Comparison of ENCODE assay signal across 29 mouse cellular contexts in genomic region chr5:24103841-24104240, GRCm38 (mm10). TPM values are rescaled to one million over a fixed set of nuclear protein-coding genes. Genes with fewer than 3 reads are reported as not detected.
A peak's percentile ranks its signal among the peaks of the same experiment; 100 is the strongest.
DNase-seq lines count a peak whose midpoint lies in the region; ATAC-seq lines count a peak whose summit lies in the region.
"Had no signal": no experiment of that assay in that cellular context is flagged by ENCODE, and none has a peak within 500 bp of the region (broad histone marks: within the 10 kb centered on the region; RNA-seq: fewer than 3 reads in every experiment).

No protein-coding gene starts in this region.

- no peaks in the 10 kb centered on the region for H3K27me3 ChIP-seq in hindbrain, embryonic 13.5 days
- no peaks in the 10 kb centered on the region for H3K27me3 ChIP-seq in hindbrain, embryonic 11.5 days (ENCODE audit: control insufficient read depth, insufficient read depth, low read length)
- H3K27me3 ChIP-seq in neural tube, embryonic 12.5 days (replicated peaks) = no peaks in the 10 kb centered on the region
- no peaks in the 10 kb centered on the region for H3K27me3 ChIP-seq in neural tube, embryonic 15.5 days (replicated peaks)
- H3K27me3 ChIP-seq: embryonic facial prominence, embryonic 12.5 days; limb, embryonic 13.5 days; lung, embryonic 15.5 days had no signal

- 54% methylated on average over 2 of the region's 2 CpGs for WGBS in hindbrain, embryonic 13.5 days
- WGBS in hindbrain, embryonic 11.5 days = 67% methylated on average over 2 of the region's 2 CpGs
- WGBS in neural tube, embryonic 12.5 days = 71% methylated on average over 2 of the region's 2 CpGs
- 53% methylated on average over 2 of the region's 2 CpGs for WGBS in neural tube, embryonic 15.5 days

- no peak overlapping the region; the same call in 1 of the 2 replicates for H3K4me3 ChIP-seq in hindbrain, embryonic 13.5 days
- no peak overlapping the region for H3K4me3 ChIP-seq in hindbrain, embryonic 11.5 days (ENCODE audit: low read depth, low read length)
- H3K4me3 ChIP-seq in neural tube, embryonic 12.5 days = no peak overlapping the region
- no peak overlapping the region for H3K4me3 ChIP-seq in neural tube, embryonic 15.5 days (replicated peaks)
- H3K4me3 ChIP-seq: embryonic facial prominence, embryonic 12.5 days; limb, embryonic 13.5 days; lung, embryonic 15.5 days had no signal

- no peaks in the 10 kb centered on the region for H3K9me3 ChIP-seq in hindbrain, embryonic 13.5 days
- no peaks in the 10 kb centered on the region for H3K9me3 ChIP-seq in hindbrain, embryonic 11.5 days (ENCODE audit: control insufficient read depth, low read length)
- no peaks in the 10 kb centered on the region for H3K9me3 ChIP-seq in neural tube, embryonic 12.5 days
- no peaks in the 10 kb centered on the region for H3K9me3 ChIP-seq in neural tube, embryonic 15.5 days (replicated peaks)
- H3K9me3 ChIP-seq: embryonic facial prominence, embryonic 12.5 days; G1E; limb, embryonic 13.5 days; lung, embryonic 15.5 days had no signal

- H3K9ac ChIP-seq in hindbrain, embryonic 13.5 days = 0 out of 2 replicates have a peak overlapping the region, but pooled peaks have one; percentile 15
- H3K9ac ChIP-seq in hindbrain, embryonic 11.5 days (ENCODE audit: low read depth, low read length) = no peak overlapping the region
- no peak overlapping the region for H3K9ac ChIP-seq in neural tube, embryonic 12.5 days
- no peak overlapping the region for H3K9ac ChIP-seq in neural tube, embryonic 15.5 days (replicated peaks)
- H3K9ac ChIP-seq: embryonic facial prominence, embryonic 12.5 days; limb, embryonic 13.5 days; lung, embryonic 15.5 days had no signal

- no peaks in the 10 kb centered on the region for H3K36me3 ChIP-seq in hindbrain, embryonic 13.5 days
- H3K36me3 ChIP-seq in hindbrain, embryonic 11.5 days (ENCODE audit: control insufficient read depth, insufficient read depth, low read length) = no peaks in the 10 kb centered on the region
- 0 out of 2 replicates have a peak, but pooled peaks cover 4% of the 10 kb centered on the region for H3K36me3 ChIP-seq in neural tube, embryonic 12.5 days
- H3K36me3 ChIP-seq in neural tube, embryonic 15.5 days = peaks cover 2% of the 10 kb centered on the region; the same call in 1 of the 2 replicates
- H3K36me3 ChIP-seq: embryonic facial prominence, embryonic 12.5 days; limb, embryonic 13.5 days; lung, embryonic 15.5 days had no signal

- DNase-seq in hindbrain, embryonic 11.5 days (ENCODE audit: low spot score) = no peak
- peak; percentile 67 for DNase-seq in kidney, adult 9 months
- DNase-seq in kidney, postnatal 25 days = no peak
- DNase-seq in neural tube, embryonic 10.5 days (ENCODE audit: extremely low spot score, low spot score) = no peak
- no peak for DNase-seq in embryo, embryonic 10 days (ENCODE audit: low spot score)
- DNase-seq: adrenal gland, postnatal 10 days; B cell, adult 2 months; cerebellum, adult 9-10 months; cerebellum, postnatal 36 days; embryo, embryonic 11 days; gastrocnemius, postnatal 25 days; heart, adult 18-20 months; heart, postnatal 36 days; kidney, adult 18-20 months; kidney, postnatal 4 days; lung, postnatal 36 days; right cerebral cortex, adult 18-20 months; spleen, adult 18-20 months; thymus, postnatal 14 days had no signal

- ATAC-seq in hindbrain, embryonic 13.5 days (ENCODE audit: low FRiP score) = no peak
- no peak for ATAC-seq in hindbrain, embryonic 11.5 days (ENCODE audit: low FRiP score)
- ATAC-seq in neural tube, embryonic 12.5 days (ENCODE audit: low FRiP score, low read depth) = no peak
- no peak for ATAC-seq in neural tube, embryonic 15.5 days (ENCODE audit: low FRiP score)
- ATAC-seq: inflammation-experienced regulatory T-cells, adult 6 months had no signal

- no peak overlapping the region for H3K27ac ChIP-seq in hindbrain, embryonic 13.5 days
- H3K27ac ChIP-seq in hindbrain, embryonic 11.5 days (ENCODE audit: low read depth, low read length) = no peak overlapping the region
- H3K27ac ChIP-seq in neural tube, embryonic 12.5 days = no peak overlapping the region
- no peak overlapping the region for H3K27ac ChIP-seq in neural tube, embryonic 15.5 days (replicated peaks)
- H3K27ac ChIP-seq: embryonic facial prominence, embryonic 12.5 days; limb, embryonic 13.5 days; lung, embryonic 15.5 days had no signal

- H3K4me2 ChIP-seq in hindbrain, embryonic 13.5 days = peak overlapping the region; percentile 65
- H3K4me2 ChIP-seq in hindbrain, embryonic 11.5 days (replicated peaks; ENCODE audit: low read depth, low read length) = no peak overlapping the region
- H3K4me2 ChIP-seq in neural tube, embryonic 12.5 days (replicated peaks) = peak overlapping the region; percentile 60
- peak overlapping the region; percentile 73 for H3K4me2 ChIP-seq in neural tube, embryonic 15.5 days
- H3K4me2 ChIP-seq: embryonic facial prominence, embryonic 12.5 days; heart, embryonic 11.5 days; limb, embryonic 13.5 days; liver, embryonic 11.5 days; lung, embryonic 15.5 days had no signal

- H3K4me1 ChIP-seq in hindbrain, embryonic 13.5 days (replicated peaks) = peaks cover 36% of the 10 kb centered on the region
- H3K4me1 ChIP-seq in hindbrain, embryonic 11.5 days (replicated peaks; ENCODE audit: control insufficient read depth, insufficient read depth, low read length) = no peaks in the 10 kb centered on the region
- H3K4me1 ChIP-seq in neural tube, embryonic 12.5 days = peaks cover 18% of the 10 kb centered on the region
- H3K4me1 ChIP-seq in neural tube, embryonic 15.5 days = peaks cover 35% of the 10 kb centered on the region
- H3K4me1 ChIP-seq: embryonic facial prominence, embryonic 12.5 days had no signal

RNA-seq across cellular contexts. Expression of gene Klhl7, which starts 3.4 kb away (rescaled TPM):
- polyA plus RNA-seq in hindbrain, embryonic 13.5 days (2015; fragmentation: Nextera tagmentation; extraction: Ambion mirVana) = 153 and 158 TPM in 2 replicates
- 95.6 and 103 TPM in 2 replicates for polyA plus RNA-seq in hindbrain, embryonic 11.5 days (2014; fragmentation: Nextera tagmentation; extraction: Ambion mirVana)
- polyA plus RNA-seq in neural tube, embryonic 12.5 days (2016; fragmentation: Nextera tagmentation; extraction: Ambion mirVana) = 109 and 113 TPM in 2 replicates
- 109 and 122 TPM in 2 replicates for polyA plus RNA-seq in neural tube, embryonic 15.5 days (2015; fragmentation: Nextera tagmentation; extraction: Ambion mirVana)
